Comparison of ENCODE assay signal across 23 mouse cellular contexts in the genomic region with DNA sequence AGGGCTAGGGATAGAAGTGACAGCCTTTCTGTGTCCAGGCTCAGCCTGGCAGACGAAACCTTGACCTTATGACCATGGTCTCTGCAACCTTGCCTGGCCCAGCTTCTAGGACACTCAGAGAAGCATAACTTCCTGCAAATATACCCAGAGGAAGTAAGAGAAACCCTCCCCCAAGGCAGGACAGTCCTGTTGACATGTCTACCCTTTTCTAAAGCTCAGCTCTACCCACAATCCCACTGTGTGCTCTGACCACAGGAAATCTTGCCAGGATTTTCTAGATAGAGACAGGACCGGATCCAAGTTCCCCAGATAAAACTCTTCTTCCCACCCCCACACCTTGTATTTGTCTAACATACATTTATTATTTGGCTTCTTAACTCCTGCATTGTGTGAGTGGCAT.
A peak's percentile ranks its signal among the peaks of the same experiment; 100 is the strongest.
DNase-seq lines count a peak whose midpoint lies in the region; ATAC-seq and TF ChIP-seq lines count a peak whose summit lies in the region.
"Had no signal": no experiment of that assay in that cellular context is flagged by ENCODE, and none has a peak within 500 bp of the region (broad histone marks: within the 10 kb centered on the region; RNA-seq: fewer than 3 reads in every experiment).

No protein-coding gene starts in this region.

- peaks cover 8% of the 10 kb centered on the region for H3K4me1 ChIP-seq in hindbrain, embryonic 10.5 days (replicated peaks)
- H3K4me1 ChIP-seq in hindbrain, postnatal 0 days (ENCODE audit: insufficient read depth, low read length) = peaks cover 20% of the 10 kb centered on the region
- H3K4me1 ChIP-seq in liver, adult 2 months (ENCODE audit: control insufficient read depth, insufficient read depth, low read length) = peaks cover 2% of the 10 kb centered on the region; the same call in 1 of the 2 replicates
- no peaks in the 10 kb centered on the region; the same call in 1 of the 2 replicates for H3K4me1 ChIP-seq in lung, postnatal 0 days (ENCODE audit: insufficient read depth, low read depth, low read length)

- no peak overlapping the region for H3K4me2 ChIP-seq in hindbrain, postnatal 0 days (ENCODE audit: low read depth, low read length)
- H3K4me2 ChIP-seq in lung, postnatal 0 days (replicated peaks; ENCODE audit: low read depth, low read length) = no peak overlapping the region
- H3K4me2 ChIP-seq: forebrain, embryonic 15.5 days; hindbrain, embryonic 15.5 days; intestine, embryonic 15.5 days; limb, embryonic 13.5 days had no signal

- no peak overlapping the region for H3K4me3 ChIP-seq in hindbrain, embryonic 10.5 days
- no peak overlapping the region for H3K4me3 ChIP-seq in hindbrain, postnatal 0 days (ENCODE audit: low read length)
- H3K4me3 ChIP-seq in liver, adult 2 months (ENCODE audit: insufficient read depth, low read depth, low read length) = no peak overlapping the region
- H3K4me3 ChIP-seq in lung, postnatal 0 days (ENCODE audit: low read depth, low read length) = no peak overlapping the region
- H3K4me3 ChIP-seq: embryonic facial prominence, embryonic 10.5 days; forebrain, embryonic 15.5 days; hindbrain, embryonic 15.5 days; intestine, embryonic 15.5 days; limb, embryonic 13.5 days had no signal

- peak overlapping the region; percentile 3; the same call in 1 of the 2 replicates for H3K27ac ChIP-seq in hindbrain, embryonic 10.5 days
- H3K27ac ChIP-seq in hindbrain, postnatal 0 days = no peak overlapping the region
- H3K27ac ChIP-seq in liver, adult 2 months (replicated peaks; ENCODE audit: insufficient read depth, low read depth, low read length) = peak overlapping the region; percentile 22; the same call in 1 of the 2 replicates
- H3K27ac ChIP-seq in lung, postnatal 0 days (ENCODE audit: low read length) = no peak overlapping the region
- H3K27ac ChIP-seq: embryonic facial prominence, embryonic 10.5 days; forebrain, embryonic 15.5 days; hindbrain, embryonic 15.5 days; intestine, embryonic 15.5 days; limb, embryonic 13.5 days had no signal

- H3K9me3 ChIP-seq in hindbrain, embryonic 10.5 days = no peaks in the 10 kb centered on the region
- H3K9me3 ChIP-seq in hindbrain, postnatal 0 days (ENCODE audit: low read length) = no peaks in the 10 kb centered on the region
- no peaks in the 10 kb centered on the region for H3K9me3 ChIP-seq in lung, postnatal 0 days (ENCODE audit: low read length)
- H3K9me3 ChIP-seq: embryonic facial prominence, embryonic 10.5 days; forebrain, embryonic 15.5 days; hindbrain, embryonic 15.5 days; intestine, embryonic 15.5 days; limb, embryonic 13.5 days had no signal

- DNase-seq in adrenal gland, adult 2 months = peak; percentile 30
- DNase-seq in adrenal gland, postnatal 25 days = no peak
- DNase-seq in hindbrain, embryonic 10.5 days (ENCODE audit: low spot score) = no peak
- DNase-seq in hindbrain, postnatal 0 days (ENCODE audit: low spot score) = no peak
- peak; percentile 19 for DNase-seq in liver, adult 2 months (ENCODE audit: extremely low read depth, low read depth, low spot score)
- no peak for DNase-seq in liver
- DNase-seq in lung, postnatal 0 days (ENCODE audit: low spot score) = peak; percentile 16
- DNase-seq in lung, postnatal 25 days (ENCODE audit: low spot score) = no peak
- DNase-seq: cerebellum, adult 11-12 months; cerebellum, postnatal 10 days; gastrocnemius, postnatal 14 days; heart, postnatal 4 days; kidney, postnatal 4 days; lung, postnatal 36 days; midbrain, embryonic 14.5 days; thymus, adult 2 months; thymus, postnatal 4 days had no signal

- 79% methylated on average over 2 of the region's 2 CpGs for WGBS in hindbrain, embryonic 10.5 days
- WGBS in hindbrain, postnatal 0 days = 78% methylated on average over 2 of the region's 2 CpGs
- WGBS in liver, adult 2 months = 63% methylated on average over 2 of the region's 2 CpGs
- 30% methylated on average over 2 of the region's 2 CpGs for WGBS in lung, postnatal 0 days

- no peaks in the 10 kb centered on the region for H3K79me2 ChIP-seq in liver, adult 2 months (ENCODE audit: control insufficient read depth, insufficient read depth, low read length)

- no peak for TF ChIP-seq CTCF in hindbrain, postnatal 0 days (IDR thresholded peaks at IDR 0.05; ENCODE audit: low read depth)
- TF ChIP-seq CTCF in liver, adult 2 months (IDR thresholded peaks at IDR 0.05; ENCODE audit: low read depth, low read length) = no peak
- no peak for TF ChIP-seq CTCF in lung, postnatal 0 days (IDR thresholded peaks at IDR 0.05)

- H3K27me3 ChIP-seq in hindbrain, embryonic 10.5 days (ENCODE audit: insufficient read depth, poor library complexity, severe bottlenecking) = peaks cover 25% of the 10 kb centered on the region
- no peaks in the 10 kb centered on the region for H3K27me3 ChIP-seq in hindbrain, postnatal 0 days (ENCODE audit: insufficient read depth, low read length)
- no peaks in the 10 kb centered on the region for H3K27me3 ChIP-seq in liver, adult 2 months (ENCODE audit: control insufficient read depth, insufficient read depth, low read length)
- H3K27me3 ChIP-seq in lung, postnatal 0 days (replicated peaks; ENCODE audit: insufficient read depth, low read length) = no peaks in the 10 kb centered on the region
- H3K27me3 ChIP-seq: forebrain, embryonic 15.5 days; hindbrain, embryonic 15.5 days; intestine, embryonic 15.5 days; limb, embryonic 13.5 days had no signal

- ATAC-seq in hindbrain, postnatal 0 days = no peak
- peak; percentile 40 for ATAC-seq in lung, postnatal 0 days
- ATAC-seq: CD4-positive, CD25-positive, alpha-beta regulatory T cell, adult 4 months; forebrain, embryonic 15.5 days; intestine, embryonic 15.5 days had no signal

- no peak overlapping the region for H3K9ac ChIP-seq in hindbrain, postnatal 0 days (replicated peaks; ENCODE audit: low read length)
- H3K9ac ChIP-seq in liver, adult 2 months (ENCODE audit: low read depth, low read length) = no peak overlapping the region
- H3K9ac ChIP-seq in lung, postnatal 0 days (replicated peaks; ENCODE audit: low read depth) = no peak overlapping the region
- H3K9ac ChIP-seq: forebrain, embryonic 15.5 days; hindbrain, embryonic 15.5 days; intestine, embryonic 15.5 days; limb, embryonic 13.5 days had no signal

- H3K36me3 ChIP-seq in hindbrain, embryonic 10.5 days = no peaks in the 10 kb centered on the region
- no peaks in the 10 kb centered on the region for H3K36me3 ChIP-seq in hindbrain, postnatal 0 days (ENCODE audit: insufficient read depth, low read length)
- H3K36me3 ChIP-seq in liver, adult 2 months (ENCODE audit: control insufficient read depth, insufficient read depth, low read length) = no peaks in the 10 kb centered on the region
- H3K36me3 ChIP-seq in lung, postnatal 0 days (ENCODE audit: insufficient read depth, low read length) = no peaks in the 10 kb centered on the region
- H3K36me3 ChIP-seq: embryonic facial prominence, embryonic 10.5 days; forebrain, embryonic 15.5 days; hindbrain, embryonic 15.5 days; intestine, embryonic 15.5 days; limb, embryonic 13.5 days had no signal

- TF ChIP-seq EP300 in lung, postnatal 0 days (IDR thresholded peaks at IDR 0.05) = no peak

- TF ChIP-seq POLR2A in liver, adult 2 months (IDR thresholded peaks at IDR 0.05; ENCODE audit: extremely low read depth, insufficient read depth, low read length) = no peak

Comparison
In these comparisons a context has a peak if more than half of its experiments do, and no peak if none do; other contexts are left out.
1. DNase-seq: peak in adrenal gland, adult 2 months (single experiment), liver, adult 2 months (single experiment) and lung, postnatal 0 days (single experiment); none in adrenal gland, postnatal 25 days (single experiment), hindbrain, embryonic 10.5 days (single experiment), hindbrain, postnatal 0 days (single experiment), liver (single experiment) and lung, postnatal 25 days (single experiment).
2. H3K27ac ChIP-seq: peak in hindbrain, embryonic 10.5 days (single experiment) and liver, adult 2 months (single experiment); none in hindbrain, postnatal 0 days (single experiment) and lung, postnatal 0 days (single experiment).